Mouse (Mus musculus): Measurements from ENCODE around the gene Fam83g.
A peak's percentile ranks its signal among the peaks of the same experiment; 100 is the strongest.

Fam83g gene

DNA sequence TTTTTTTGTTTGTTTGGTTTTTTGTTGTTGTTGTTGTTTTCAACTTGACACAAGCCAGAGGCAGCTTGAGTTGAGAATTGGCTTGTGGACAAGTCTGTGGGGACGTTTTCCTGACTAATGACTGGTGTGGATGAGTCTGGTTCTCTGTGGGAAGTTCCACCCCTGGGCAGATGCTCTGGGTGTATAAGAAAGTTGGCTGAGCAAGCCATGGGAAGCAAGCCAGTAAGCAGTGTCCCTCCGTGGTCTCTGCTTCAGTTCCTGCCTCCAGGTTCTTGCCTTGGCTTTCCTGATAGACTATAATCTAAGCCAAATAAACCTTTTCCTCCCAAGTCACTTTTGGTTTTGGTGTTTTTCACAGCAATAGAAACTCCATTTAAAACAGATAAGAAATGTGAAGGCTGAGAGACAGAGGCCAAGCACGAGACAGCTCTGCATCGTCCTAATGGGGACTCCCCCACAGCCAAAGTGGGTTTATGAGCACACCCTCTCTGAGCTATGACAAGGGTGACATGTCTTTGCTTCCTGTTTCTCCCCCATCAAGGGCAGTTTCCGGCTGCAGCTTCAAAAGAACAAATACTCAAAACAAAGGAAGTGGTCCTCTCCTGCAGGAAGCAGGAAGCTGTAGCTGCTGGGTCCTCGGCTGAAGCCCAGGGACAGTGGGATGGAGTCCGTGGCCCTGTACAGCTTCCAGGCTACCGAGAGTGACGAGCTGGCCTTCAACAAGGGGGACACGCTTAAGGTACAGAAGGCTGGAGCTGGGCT lies 31.0 kb upstream of the Fam83g start, which contains the start of gene Grap:
Gene Grap, plus strand, starts transcription at position 580 of the 762 bp plus-strand sequence.
- peak; percentile 45 for DNase-seq

DNA sequence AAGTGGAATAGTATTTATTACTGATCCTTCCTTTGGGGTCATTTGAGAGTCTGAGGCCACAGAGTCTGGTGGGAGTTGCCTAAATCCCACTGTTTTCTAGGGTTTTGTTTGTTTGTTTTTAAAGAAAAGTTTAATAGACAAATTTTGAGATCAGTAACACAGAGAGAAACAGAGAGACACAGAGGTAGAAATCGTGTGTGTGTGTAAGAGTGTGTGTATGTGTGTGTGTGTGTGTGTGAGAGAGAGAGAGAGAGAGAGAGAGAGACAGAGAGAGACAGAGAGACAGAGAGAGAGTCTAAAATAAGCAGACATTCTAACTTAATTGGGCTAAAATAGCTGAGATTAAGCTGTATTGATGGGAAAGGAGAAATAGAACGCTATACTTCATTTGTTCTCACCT lies 30.3 kb upstream of the Fam83g start:
- no peak for DNase-seq

DNA sequence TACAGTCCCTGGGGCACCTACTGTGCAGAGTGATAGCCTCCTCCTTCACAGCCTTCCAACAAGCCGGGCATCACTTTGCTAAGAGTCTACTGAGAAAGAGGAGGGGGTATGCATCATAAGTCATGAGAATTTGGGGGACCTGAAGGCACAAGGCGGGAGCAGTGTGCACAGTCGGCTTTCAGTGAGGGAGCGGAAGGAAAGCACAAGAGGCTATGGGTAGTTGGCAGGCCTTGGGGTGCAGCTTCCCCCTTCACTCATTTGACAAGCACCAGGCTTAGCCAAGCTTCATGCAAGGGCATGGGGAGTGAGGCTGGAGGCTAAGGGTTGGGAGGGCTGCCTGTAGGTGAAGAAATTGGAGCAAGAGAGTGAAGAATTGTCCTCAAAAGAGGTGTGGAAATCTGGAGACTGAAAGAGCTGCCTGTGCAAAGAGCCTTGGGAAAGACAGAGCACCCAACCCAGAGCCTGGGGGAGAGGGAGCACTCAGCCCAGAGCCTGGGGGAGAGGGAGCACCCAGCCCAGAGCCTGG lies 29.0 kb upstream of the Fam83g start:
- no peak for DNase-seq

DNA sequence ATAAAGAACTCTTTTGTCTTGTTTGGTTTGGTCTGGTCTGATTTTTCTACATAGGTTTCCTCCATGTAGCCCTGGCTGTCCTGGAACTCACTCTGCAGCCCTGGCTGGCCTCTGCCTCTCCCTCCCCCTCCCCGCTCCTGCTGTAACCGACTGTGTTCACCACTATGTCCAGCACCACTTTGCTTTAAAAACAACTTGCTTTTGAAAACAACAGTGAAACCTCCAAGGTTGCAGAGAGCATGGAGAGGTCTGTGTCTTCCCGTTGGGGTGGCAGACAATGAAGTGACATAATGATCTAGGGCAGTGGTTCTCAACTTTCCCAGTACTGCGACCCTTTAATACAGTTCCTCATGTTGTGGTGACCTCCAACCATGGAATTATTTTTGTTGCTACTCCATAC lies 28.2 kb upstream of the Fam83g start:
- DNase-seq = no peak

- no peak for DNase-seq
These were observed 27.6 kb upstream of the Fam83g start for GRCm38 (mm10) chr11:61656148-61656850.

- no peak for DNase-seq
These were observed 26.5 kb upstream of the Fam83g start for GRCm38 (mm10) chr11:61657432-61657831.

- no peak for DNase-seq
These were observed 25.4 kb upstream of the Fam83g start for GRCm38 (mm10) chr11:61658360-61658922.

- no peak for DNase-seq
These were observed 24.7 kb upstream of the Fam83g start for GRCm38 (mm10) chr11:61659011-61659858.

DNA sequence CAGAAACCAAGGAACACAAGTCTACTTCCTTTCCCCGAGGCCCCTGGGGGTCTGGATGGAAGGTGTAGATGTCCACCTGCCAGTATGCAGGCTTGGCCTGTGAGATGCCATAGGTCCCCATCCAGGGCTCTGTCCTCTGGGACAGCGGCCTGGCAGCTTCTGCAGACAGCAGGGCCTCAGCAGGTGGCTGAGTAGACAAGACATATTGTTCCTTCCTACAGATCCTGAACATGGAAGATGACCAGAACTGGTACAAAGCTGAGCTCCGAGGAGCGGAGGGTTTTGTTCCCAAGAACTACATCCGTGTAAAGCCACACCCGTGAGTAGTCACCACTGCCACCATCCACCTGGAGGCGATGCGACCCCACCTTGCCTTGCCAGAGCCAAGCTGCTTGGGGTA lies 23.9 kb upstream of the Fam83g start:
- DNase-seq = no peak

GRCm38 (mm10) chr11:61660806-61661392 lies 23.0 kb upstream of the Fam83g start:
- DNase-seq = no peak

DNA sequence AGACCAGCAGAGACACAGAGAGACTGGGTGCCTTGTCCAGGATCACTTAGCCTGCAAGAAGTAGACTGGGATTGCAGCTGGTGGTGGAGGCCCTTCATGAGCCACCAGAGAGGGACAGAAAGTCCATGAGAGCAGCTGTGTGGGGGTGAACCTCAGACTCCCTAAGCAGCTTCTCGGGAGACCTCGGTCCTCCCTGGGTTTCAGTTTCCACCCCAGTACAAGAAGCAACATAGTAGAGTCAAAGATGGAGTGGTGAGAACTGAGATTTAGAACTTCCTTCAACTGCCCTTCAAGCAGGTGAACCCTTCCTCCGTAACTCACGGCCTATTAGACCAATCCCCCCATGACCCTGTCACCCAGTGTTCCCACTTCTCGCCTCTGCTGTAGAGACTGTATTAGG lies 21.7 kb upstream of the Fam83g start:
- no peak for DNase-seq

DNA sequence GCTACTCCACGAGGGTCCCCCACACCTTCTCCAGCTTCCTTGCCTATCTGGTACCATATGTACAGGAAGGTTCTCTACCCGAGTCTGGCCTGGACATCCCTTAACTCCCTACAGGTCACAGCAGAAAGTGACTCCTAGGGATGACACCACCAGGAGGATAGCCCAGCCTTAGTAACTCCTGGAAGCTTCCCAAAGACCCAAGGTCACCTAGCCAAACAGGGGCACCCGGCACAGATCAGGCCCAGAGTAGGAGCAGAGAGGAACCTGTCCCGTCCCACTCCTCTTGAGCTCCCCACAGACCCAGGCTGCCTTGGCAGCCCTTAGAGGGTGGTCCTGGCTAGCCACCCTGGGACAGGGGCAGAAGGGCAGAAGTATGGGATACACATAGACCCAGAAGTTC lies 18.5 kb upstream of the Fam83g start:
- no peak for DNase-seq

- peak; percentile 61 for DNase-seq
These were observed 17.7 kb upstream of the Fam83g start for GRCm38 (mm10) chr11:61665991-61666799.

DNA sequence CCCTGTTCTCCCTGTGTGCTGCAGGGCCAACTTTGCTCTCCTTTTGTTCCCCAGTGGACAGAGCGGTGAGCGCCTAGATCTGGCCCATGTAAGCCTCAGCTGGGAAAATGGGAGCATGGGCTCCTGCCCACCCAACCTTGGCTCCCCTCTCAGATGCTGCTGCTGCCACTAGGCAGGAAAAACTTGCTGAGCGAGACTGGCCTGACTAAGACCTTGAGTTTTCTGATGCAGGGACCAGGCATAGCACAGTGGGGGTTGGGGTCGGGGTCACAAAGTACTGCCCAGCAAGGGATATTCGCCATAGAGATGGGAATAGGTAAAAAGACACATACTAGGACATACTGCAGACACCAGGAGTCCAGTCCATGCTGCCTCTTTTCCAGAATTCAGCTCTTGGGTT lies 16.6 kb upstream of the Fam83g start:
- no peak for DNase-seq

- DNase-seq = no peak
These were observed 16.1 kb upstream of the Fam83g start for GRCm38 (mm10) chr11:61667782-61668181.

DNA sequence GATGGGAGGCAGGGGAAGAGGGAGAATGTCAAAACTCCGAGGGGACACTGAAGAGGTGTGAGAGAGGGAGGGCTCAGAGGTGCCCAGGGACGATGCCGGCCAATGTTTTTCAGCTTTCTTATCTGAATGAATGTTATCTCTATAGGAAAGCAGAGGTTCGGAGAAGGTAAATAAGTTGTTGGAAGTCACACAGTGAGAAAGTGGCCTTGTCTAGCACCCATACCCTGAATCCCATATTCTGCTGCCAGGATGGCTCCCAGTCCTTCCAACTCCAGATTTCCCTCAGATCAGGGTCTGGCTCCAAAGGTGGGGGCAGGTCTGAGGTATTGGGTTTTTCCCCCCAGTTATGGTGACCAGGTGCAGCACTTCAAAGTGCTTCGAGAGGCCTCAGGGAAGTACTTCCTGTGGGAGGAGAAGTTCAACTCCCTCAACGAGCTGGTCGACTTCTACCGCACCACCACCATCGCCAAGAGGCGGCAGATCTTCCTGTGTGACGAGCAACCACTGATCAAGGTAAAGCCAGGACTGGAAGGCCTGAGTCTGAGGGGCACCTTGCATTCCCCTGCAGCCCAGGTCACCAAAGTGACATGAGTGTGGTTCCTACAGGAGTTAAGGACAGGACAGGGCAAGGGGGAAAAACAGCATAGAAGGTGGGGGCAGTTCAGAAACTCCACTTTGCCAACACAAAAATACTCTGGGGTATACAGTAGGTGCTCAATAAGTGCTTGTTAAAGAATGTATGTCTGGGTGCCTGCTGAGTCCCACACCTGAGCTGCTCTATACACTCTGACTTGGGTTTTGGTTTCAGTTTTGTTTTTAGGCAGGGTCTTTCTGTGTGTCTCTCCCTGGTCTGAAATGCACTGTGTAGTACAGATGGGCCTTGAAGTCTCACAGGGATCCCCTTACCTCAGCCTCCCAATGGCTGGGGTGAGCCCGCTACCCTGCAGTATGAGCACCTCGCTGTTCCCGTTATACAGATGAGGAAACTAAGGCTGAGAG lies 14.1 kb upstream of the Fam83g start:
- DNase-seq = no peak

DNA sequence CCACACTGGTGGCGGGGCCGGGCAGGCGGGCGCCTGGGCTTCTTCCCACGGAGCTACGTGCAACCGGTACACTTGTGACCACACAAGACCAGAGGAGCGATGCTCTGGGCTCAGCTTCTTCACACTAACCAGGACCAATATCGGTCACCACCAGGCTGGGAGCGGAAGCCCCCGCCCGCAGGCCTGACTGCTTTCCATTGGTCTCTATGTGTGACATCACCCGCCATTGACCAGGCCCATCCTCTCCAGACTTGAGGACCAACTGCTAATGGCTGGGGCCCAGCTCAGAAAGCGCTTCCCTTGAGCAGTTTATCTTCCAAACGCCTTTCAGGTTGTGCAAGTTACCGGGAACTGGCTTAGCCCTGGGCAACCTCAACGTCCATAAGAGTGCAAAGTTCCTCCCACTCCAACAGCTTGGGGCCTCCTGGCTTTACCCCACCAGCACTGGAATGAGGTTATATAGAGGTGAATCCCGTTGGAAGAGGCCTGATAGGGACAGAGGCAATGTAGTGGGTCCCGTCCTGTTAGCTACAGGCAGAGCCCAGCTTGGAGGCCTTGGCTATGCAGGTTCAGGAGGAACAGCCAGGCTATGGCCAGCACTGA lies 12.0 kb upstream of the Fam83g start:
- no peak for DNase-seq

DNA sequence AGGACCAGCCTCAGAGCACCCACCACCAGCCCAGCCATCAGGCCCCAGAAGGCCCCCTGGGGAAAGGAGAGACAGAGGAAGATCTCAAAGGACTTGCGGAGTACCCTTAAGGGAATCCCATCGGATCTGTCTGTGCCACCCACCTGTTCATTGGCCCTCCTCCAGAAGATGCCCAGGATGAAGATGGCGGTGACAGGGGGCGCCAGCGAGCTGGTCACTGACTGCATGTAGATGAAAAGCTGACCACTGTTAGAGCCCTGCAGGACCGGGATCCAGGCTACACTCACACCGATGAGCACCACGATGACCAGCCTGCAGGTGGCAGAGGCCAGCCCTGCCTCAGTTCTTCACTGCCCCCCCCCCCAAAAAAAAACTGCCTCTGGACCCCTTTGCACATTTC lies 10.2 kb upstream of the Fam83g start:
- peak; percentile 61 for DNase-seq

DNA sequence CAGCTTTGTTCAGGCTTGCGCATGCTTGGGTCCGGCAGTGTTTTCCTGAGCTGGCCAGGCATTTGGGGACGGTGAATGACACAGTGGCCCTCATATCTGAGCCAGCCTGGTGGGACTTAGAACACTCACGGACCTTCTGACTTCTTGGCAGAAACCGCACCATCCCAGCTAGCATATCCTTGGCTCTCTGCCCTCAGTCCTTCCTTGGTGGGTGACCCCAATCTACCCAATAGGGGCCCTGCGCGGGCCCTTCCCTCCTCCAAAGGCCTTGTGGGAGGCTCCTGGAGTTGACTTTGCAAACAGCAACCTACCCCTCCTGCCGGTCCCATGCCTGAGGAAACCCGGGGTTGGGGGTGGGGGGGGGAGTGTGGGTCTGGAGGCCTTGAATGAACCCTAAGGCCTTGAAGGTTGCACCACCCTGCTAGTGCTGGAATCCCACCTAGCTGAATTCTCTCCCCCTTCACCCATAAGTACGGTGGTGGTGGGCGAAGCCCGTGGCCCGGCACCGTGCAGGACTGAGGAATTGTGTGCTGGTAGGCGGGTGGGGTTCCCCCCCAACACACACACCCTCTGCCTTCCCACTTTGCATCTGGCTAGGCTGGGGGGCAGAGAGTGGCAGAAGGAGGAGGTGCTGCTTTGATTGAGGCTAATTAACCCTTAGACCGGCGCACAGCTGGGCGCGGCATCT lies 9.6 kb upstream of the Fam83g start:
- DNase-seq = no peak
